8 mouse cellular contexts compared by ENCODE assay signal in genomic region chr1:106407963-106408440, GRCm38 (mm10).
A peak's percentile ranks its signal among the peaks of the same experiment; 100 is the strongest.
DNase-seq lines count a peak whose midpoint lies in the region; ATAC-seq lines count a peak whose summit lies in the region.
"Had no signal": no experiment of that assay in that cellular context is flagged by ENCODE, and none has a peak within 500 bp of the region (broad histone marks: within the 10 kb centered on the region; RNA-seq: fewer than 3 reads in every experiment).

No protein-coding gene starts in this region.

- H3K27me3 ChIP-seq in heart, embryonic 11.5 days (ENCODE audit: control insufficient read depth, insufficient read depth, low read length), result no peaks in the 10 kb centered on the region
- H3K27me3 ChIP-seq in limb, embryonic 10.5 days (ENCODE audit: low read depth, poor library complexity, severe bottlenecking), result no peaks in the 10 kb centered on the region
- no peaks in the 10 kb centered on the region for H3K27me3 ChIP-seq in forebrain, embryonic 13.5 days
- no peaks in the 10 kb centered on the region for H3K27me3 ChIP-seq in midbrain, embryonic 13.5 days

- H3K9me3 ChIP-seq in heart, embryonic 11.5 days (replicated peaks; ENCODE audit: control insufficient read depth, low read length), result no peaks in the 10 kb centered on the region
- H3K9me3 ChIP-seq in limb, embryonic 10.5 days (replicated peaks), result no peaks in the 10 kb centered on the region
- no peaks in the 10 kb centered on the region for H3K9me3 ChIP-seq in forebrain, embryonic 13.5 days (replicated peaks)
- no peaks in the 10 kb centered on the region for H3K9me3 ChIP-seq in midbrain, embryonic 13.5 days

- H3K4me3 ChIP-seq in heart, embryonic 11.5 days (ENCODE audit: low read depth, low read length), result no peak overlapping the region
- no peak overlapping the region for H3K4me3 ChIP-seq in limb, embryonic 10.5 days
- H3K4me3 ChIP-seq in forebrain, embryonic 13.5 days, result no peak overlapping the region
- H3K4me3 ChIP-seq in midbrain, embryonic 13.5 days (replicated peaks), result no peak overlapping the region
- H3K4me3 ChIP-seq: left cerebral cortex, adult 2 months had no signal

- peak; percentile 55; the same call in 1 of the 2 replicates for ATAC-seq in heart, embryonic 11.5 days (replicated peaks; ENCODE audit: insufficient number of reproducible peaks, low FRiP score, low TSS enrichment)
- no peak for ATAC-seq in megakaryocyte-erythroid progenitor cell, adult 5-6 weeks (replicated peaks; ENCODE audit: low FRiP score, low TSS enrichment, poor library complexity, severe bottlenecking)
- no peak for ATAC-seq in forebrain, embryonic 13.5 days
- no peak for ATAC-seq in midbrain, embryonic 13.5 days

- H3K4me2 ChIP-seq in heart, embryonic 11.5 days, result no peak overlapping the region
- no peak overlapping the region for H3K4me2 ChIP-seq in forebrain, embryonic 13.5 days
- no peak overlapping the region for H3K4me2 ChIP-seq in midbrain, embryonic 13.5 days (replicated peaks)

- no peaks in the 10 kb centered on the region for H3K36me3 ChIP-seq in heart, embryonic 11.5 days (ENCODE audit: control insufficient read depth, insufficient read depth, low read length)
- H3K36me3 ChIP-seq in limb, embryonic 10.5 days, result no peaks in the 10 kb centered on the region
- H3K36me3 ChIP-seq in forebrain, embryonic 13.5 days (ENCODE audit: poor library complexity, severe bottlenecking), result no peaks in the 10 kb centered on the region
- no peaks in the 10 kb centered on the region for H3K36me3 ChIP-seq in midbrain, embryonic 13.5 days

- peak; percentile 78 for DNase-seq in 3134 (ENCODE audit: extremely low read depth, insufficient read length, low spot score)
- peak; percentile 84 for DNase-seq in 416B (ENCODE audit: low read depth)
- peak; percentile 18 for DNase-seq in limb, embryonic 10.5 days (ENCODE audit: low spot score)

- WGBS in heart, embryonic 11.5 days (ENCODE audit: insufficient replicate concordance), result 41% methylated on average over 7 of the region's 7 CpGs
- 78% methylated on average over 7 of the region's 7 CpGs for WGBS in limb, embryonic 10.5 days
- WGBS in forebrain, embryonic 13.5 days, result 85% methylated on average over 7 of the region's 7 CpGs
- 82% methylated on average over 7 of the region's 7 CpGs for WGBS in midbrain, embryonic 13.5 days

- peak overlapping the region; percentile 15; the same call in 1 of the 2 replicates for H3K27ac ChIP-seq in heart, embryonic 11.5 days (ENCODE audit: low read depth, low read length)
- no peak overlapping the region for H3K27ac ChIP-seq in limb, embryonic 10.5 days
- no peak overlapping the region for H3K27ac ChIP-seq in forebrain, embryonic 13.5 days
- no peak overlapping the region for H3K27ac ChIP-seq in midbrain, embryonic 13.5 days
- H3K27ac ChIP-seq: left cerebral cortex, adult 2 months had no signal

- no peak overlapping the region for H3K9ac ChIP-seq in heart, embryonic 11.5 days (ENCODE audit: low read depth, low read length)
- no peak overlapping the region for H3K9ac ChIP-seq in forebrain, embryonic 13.5 days
- no peak overlapping the region for H3K9ac ChIP-seq in midbrain, embryonic 13.5 days (replicated peaks)

- H3K4me1 ChIP-seq in heart, embryonic 11.5 days (ENCODE audit: control insufficient read depth, insufficient read depth, low read length), result peaks cover 7% of the 10 kb centered on the region; the same call in 1 of the 2 replicates
- H3K4me1 ChIP-seq in limb, embryonic 10.5 days, result no peaks in the 10 kb centered on the region
- H3K4me1 ChIP-seq in forebrain, embryonic 13.5 days, result 0 out of 2 replicates have a peak, but pooled peaks cover 5% of the 10 kb centered on the region
- no peaks in the 10 kb centered on the region for H3K4me1 ChIP-seq in midbrain, embryonic 13.5 days (replicated peaks)

Comparison
In these comparisons a context has a peak if more than half of its experiments do, and no peak if none do; other contexts are left out.
1. DNase-seq: peak in every context shown above with its lines; median percentile 84 in 416B; 78 in 3134; 18 in limb, embryonic 10.5 days.